Mouse (Mus musculus) lung, postnatal 0 days (tissue): ENCODE results near the gene Nqo2.

Source experiments
- CTCF ChIP-seq: IDR thresholded peaks from 2 replicates; pipeline ENCODE4 v1.5.1; 2016; ENCODE audit warnings: antibody characterized with exemption, mild to moderate bottlenecking
- EP300 ChIP-seq: IDR thresholded peaks from 2 replicates; pipeline ENCODE4 v1.6.1; 2016; ENCODE audit warnings: antibody characterized with exemption, mild to moderate bottlenecking, control low read depth

- TF ChIP-seq CTCF (no peak), EP300 (no peak)
These were observed 70.9 kb downstream of the Nqo2 start for GRCm38 (mm10) chr13:34035424-34035823.
